Mouse (Mus musculus): ENCODE measurements around the gene Wwox.

DNA sequence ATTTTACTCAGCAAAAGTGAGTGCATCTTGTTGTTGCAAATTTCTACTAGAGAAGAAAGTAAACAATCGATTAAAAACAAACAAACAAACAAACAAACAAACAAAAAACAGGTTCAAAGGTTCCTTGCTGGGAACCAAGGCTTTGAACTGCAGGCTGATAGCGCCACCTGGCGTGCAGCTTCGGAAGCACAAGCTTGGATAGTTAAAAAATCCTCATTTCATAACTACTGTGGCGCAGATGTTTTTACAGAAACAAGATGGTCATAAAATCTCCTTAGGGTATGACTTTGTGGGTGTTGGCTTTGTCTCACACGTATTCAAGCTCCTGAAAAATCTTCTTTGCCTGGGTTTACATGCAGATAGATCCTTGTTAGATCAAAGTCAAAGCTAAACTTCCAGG is 1.2 kb upstream of the Wwox start:
- TF ChIP-seq POLR2A (IDR thresholded peaks at IDR 0.05; ENCODE audit: borderline replicate concordance, low read depth, low read length) (no peak), CTCF (IDR thresholded peaks at IDR 0.05; ENCODE audit: low read depth, low read length) (peak; percentile 86)
